Mouse (Mus musculus) thymus, adult 2 months (tissue): ENCODE measurements around the gene Lsm10.

Experiments used
- CTCF ChIP-seq: fragments of 200-500 bp; IDR thresholded peaks from 2 replicates; pipeline ENCODE4 v1.5.1; 2012; ENCODE audit warnings: mild to moderate bottlenecking, control low read depth, low read length, moderate library complexity, borderline replicate concordance; ENCODE audit not compliant: control insufficient read depth, poor library complexity, insufficient read depth; ENCODE audit errors: extremely low read depth
- POLR2A ChIP-seq: fragments of 200-500 bp; IDR thresholded peaks from 2 replicates; pipeline ENCODE4 v1.6.1; 2012; ENCODE audit warnings: mild to moderate bottlenecking, low read length, control low read depth, moderate library complexity; ENCODE audit not compliant: control insufficient read depth, poor library complexity, insufficient read depth; ENCODE audit errors: extremely low read depth

DNA sequence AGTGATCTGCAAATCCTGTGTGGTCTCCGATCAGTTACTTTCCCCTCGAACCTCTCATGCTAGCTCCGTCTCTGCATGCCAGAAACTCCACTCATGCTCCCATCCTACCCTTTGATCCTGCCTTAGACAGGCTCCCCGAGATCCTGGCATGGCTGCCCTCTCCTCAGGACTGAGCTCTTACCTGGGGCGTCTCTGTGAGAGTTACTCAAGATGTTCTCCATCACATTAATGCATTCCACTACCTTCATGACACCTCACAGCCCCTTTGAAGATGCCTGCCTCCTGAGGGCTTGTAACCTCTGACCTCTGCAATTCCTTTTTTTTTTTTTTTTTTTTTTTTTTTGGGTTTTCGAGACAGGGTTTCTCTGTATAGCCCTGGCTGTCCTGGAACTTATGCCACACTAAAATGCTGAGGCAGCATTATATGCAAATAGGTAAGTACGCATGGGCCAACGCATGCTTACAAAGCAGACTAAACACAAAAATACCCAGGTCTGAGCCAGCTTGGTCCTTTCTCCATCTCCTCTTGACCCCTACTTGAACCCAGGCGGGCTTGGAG is 50.6 kb downstream of the Lsm10 start:
- TF ChIP-seq POLR2A (no peak), CTCF (no peak)
